9 mouse cellular contexts compared by ENCODE assay signal in genomic region chr10:102451756-102452155, GRCm38 (mm10). TPM values are rescaled to one million over a fixed set of nuclear protein-coding genes. Genes with fewer than 3 reads are reported as not detected.
DNase-seq lines count a peak whose midpoint lies in the region; ATAC-seq and TF ChIP-seq lines count a peak whose summit lies in the region.
"Had no signal": no experiment of that assay in that cellular context is flagged by ENCODE, and none has a peak within 500 bp of the region (broad histone marks: within the 10 kb centered on the region; RNA-seq: fewer than 3 reads in every experiment).

No protein-coding gene starts in this region.

- no peaks in the 10 kb centered on the region for H3K27me3 ChIP-seq in heart, embryonic 10.5 days (ENCODE audit: insufficient read depth, poor library complexity, severe bottlenecking)
- no peaks in the 10 kb centered on the region for H3K27me3 ChIP-seq in midbrain, embryonic 11.5 days (ENCODE audit: control insufficient read depth, insufficient read depth, low read length)

- H3K9me3 ChIP-seq in ES-E14 (ENCODE audit: control insufficient read depth, insufficient read depth, low read depth, low read length): no peaks in the 10 kb centered on the region
- no peaks in the 10 kb centered on the region for H3K9me3 ChIP-seq in heart, embryonic 10.5 days
- no peaks in the 10 kb centered on the region for H3K9me3 ChIP-seq in midbrain, embryonic 11.5 days (ENCODE audit: control insufficient read depth, low read length)

- ATAC-seq in midbrain, embryonic 11.5 days (ENCODE audit: low FRiP score): peak; percentile 64

- H3K36me3 ChIP-seq in ES-E14 (ENCODE audit: control insufficient read depth, insufficient read depth, low read length, poor library complexity, severe bottlenecking): no peaks in the 10 kb centered on the region
- no peaks in the 10 kb centered on the region for H3K36me3 ChIP-seq in heart, embryonic 10.5 days
- no peaks in the 10 kb centered on the region for H3K36me3 ChIP-seq in midbrain, embryonic 11.5 days (ENCODE audit: control insufficient read depth, insufficient read depth, low read length)

- H3K4me2 ChIP-seq in midbrain, embryonic 11.5 days: no peak overlapping the region

- no peak overlapping the region for H3K4me3 ChIP-seq in ES-E14 (ENCODE audit: insufficient read depth in 1 of 2, low read depth in 1 of 2, low read length in 2 of 2, poor library complexity in 1 of 2, severe bottlenecking in 1 of 2)
- no peak overlapping the region for H3K4me3 ChIP-seq in heart, embryonic 10.5 days
- H3K4me3 ChIP-seq in midbrain, embryonic 11.5 days (ENCODE audit: low read depth, low read length): no peak overlapping the region

- H3K4me1 ChIP-seq in ES-E14 (ENCODE audit: control insufficient read depth in 2 of 2, insufficient read depth in 2 of 2, low read length in 2 of 2, poor library complexity in 1 of 2): no peaks in the 10 kb centered on the region
- H3K4me1 ChIP-seq in heart, embryonic 10.5 days: no peaks in the 10 kb centered on the region
- no peaks in the 10 kb centered on the region for H3K4me1 ChIP-seq in midbrain, embryonic 11.5 days (ENCODE audit: control insufficient read depth, insufficient read depth, low read length)

- no peak overlapping the region for H3K27ac ChIP-seq in ES-E14 (ENCODE audit: insufficient read depth, low read depth, low read length, poor library complexity, severe bottlenecking)
- H3K27ac ChIP-seq in heart, embryonic 10.5 days: no peak overlapping the region
- no peak overlapping the region for H3K27ac ChIP-seq in midbrain, embryonic 11.5 days (ENCODE audit: low read depth, low read length)
- H3K27ac ChIP-seq: macrophage had no signal

- WGBS in heart, embryonic 10.5 days: 11% methylated on average over 7 of the region's 7 CpGs
- 16% methylated on average over 7 of the region's 7 CpGs for WGBS in midbrain, embryonic 11.5 days

- DNase-seq in layer of hippocampus, adult 11-12 months (ENCODE audit: low spot score): peak; percentile 11
- DNase-seq in layer of hippocampus, postnatal 36 days: no peak
- DNase-seq in ES-E14 (ENCODE audit: low read depth, low spot score): peak; percentile 48
- DNase-seq in cerebellum, postnatal 4 days (ENCODE audit: low spot score in 2 of 2): peak; percentile 21 to 36
- peak; percentile 57 for DNase-seq in heart, embryonic 10.5 days (ENCODE audit: low spot score)
- peak; percentile 56 to 58 for DNase-seq in kidney, postnatal 4 days
- DNase-seq in midbrain, embryonic 11.5 days (ENCODE audit: low spot score, missing footprints): peak; percentile 93
- peak; percentile 5 for DNase-seq in yolk sac, embryonic 10.5 days (ENCODE audit: low spot score)

- H3K9ac ChIP-seq in ES-E14 (ENCODE audit: insufficient read depth, low read depth, low read length, poor library complexity, severe bottlenecking): no peak overlapping the region
- H3K9ac ChIP-seq in midbrain, embryonic 11.5 days (ENCODE audit: low read length): no peak overlapping the region

- in situ Hi-C loops in ES-E14 (cut with MboI; ENCODE audit: low sequenced_read_pairs in 2 of 2, unreplicated experiment in 2 of 2): loop anchor here in 1 of 2 experiments (25.0 kb wide), 1 partner anchor 386 kb away; no protein-coding TSS in a partner anchor

TF ChIP-seq in ES-E14, 5 proteins besides CTCF, POLR2A, EP300 and RAD21:
- no peak for TF ChIP-seq HCFC1 (IDR thresholded peaks at IDR 0.05; ENCODE audit: borderline replicate concordance, insufficient read depth, low read length)
- TF ChIP-seq ZC3H11A (IDR thresholded peaks at IDR 0.05; ENCODE audit: borderline replicate concordance, low read depth, low read length): peak; percentile 11; the same call in 1 of the 2 replicates

RNA-seq across cellular contexts. Expression of gene Nts, which starts 38.5 kb away (rescaled TPM):
- total RNA-seq in layer of hippocampus, postnatal 36 days (2021): 10 to 100 TPM; 10.7 to 11.2 TPM
- 1.5 and 2.4 TPM in 2 replicates for total RNA-seq in ES-E14 (2012; rRNA removed)
- polyA plus RNA-seq in heart, embryonic 10.5 days (2016; fragmentation: Nextera tagmentation; extraction: Ambion mirVana): 2.0 and 2.5 TPM in 2 replicates
- 0.56 and 0.81 TPM in 2 replicates for polyA plus RNA-seq in midbrain, embryonic 11.5 days (2014; fragmentation: Nextera tagmentation; extraction: Ambion mirVana)
- polyA plus RNA-seq: macrophage had no signal

Comparison
In these comparisons a context has a peak if more than half of its experiments do, and no peak if none do; other contexts are left out.
1. DNase-seq: peak in layer of hippocampus, adult 11-12 months (single experiment), ES-E14 (single experiment), cerebellum, postnatal 4 days (2 of 2), heart, embryonic 10.5 days (single experiment), kidney, postnatal 4 days (2 of 2), midbrain, embryonic 11.5 days (single experiment) and yolk sac, embryonic 10.5 days (single experiment); none in layer of hippocampus, postnatal 36 days (0 of 2).